Mouse (Mus musculus): ENCODE results near the gene Samd9l.

DNA sequence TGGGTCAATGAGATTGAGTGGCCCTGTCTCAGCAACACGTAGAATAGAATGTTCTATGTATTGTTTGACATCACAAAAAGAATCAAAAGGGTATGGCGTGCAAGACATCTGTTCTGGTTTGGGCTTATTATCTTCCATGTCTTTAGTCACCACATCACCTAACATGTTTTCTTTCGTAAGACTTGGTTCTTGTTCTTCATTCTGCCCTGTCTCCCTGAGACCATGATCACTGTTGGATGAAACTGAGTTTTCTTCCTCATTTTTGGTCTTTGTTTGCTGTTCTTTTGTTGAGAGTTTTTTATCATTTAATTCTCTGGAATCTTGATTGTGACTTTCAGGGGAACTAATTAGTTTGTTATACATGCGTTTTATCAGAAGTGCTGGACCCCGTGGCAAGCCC is 22.7 kb downstream of the Samd9l start:
- TF ChIP-seq CTCF (IDR thresholded peaks at IDR 0.05) (no peak), EP300 (IDR thresholded peaks at IDR 0.05) (no peak)

Measured in lung, postnatal 0 days (tissue).